Mouse (Mus musculus) myocyte (in vitro differentiated cells): Measurements from ENCODE around the gene Mcfd2. TPM values are rescaled to one million over a fixed set of nuclear protein-coding genes. Genes with fewer than 3 reads are reported as not detected.

Experiments
- H3K27me3 ChIP-seq: one replicate; pipeline ENCODE4 v1.6.1; 2011; ENCODE audit not compliant: control insufficient read depth, insufficient read depth, insufficient read length
- H3K36me3 ChIP-seq: one replicate; pipeline ENCODE4 v1.6.1; 2011; ENCODE audit not compliant: control insufficient read depth, insufficient read depth
- H3K4me2 ChIP-seq: one replicate; pipeline ENCODE4 v1.6.1; 2011; ENCODE audit warnings: low read depth, control low read depth
- H3K4me3 ChIP-seq: one replicate; pipeline ENCODE4 v1.5.1; 2011; ENCODE audit warnings: mild to moderate bottlenecking, control low read depth, moderate library complexity
- H3K79me2 ChIP-seq: one replicate; pipeline ENCODE4 v1.6.1; 2011; ENCODE audit not compliant: control insufficient read depth, insufficient read depth
- H3ac ChIP-seq: one replicate; pipeline ENCODE4 v1.6.1; 2011; ENCODE audit not compliant: control insufficient read depth, insufficient read length
- CEBPB ChIP-seq: IDR thresholded peaks from 2 replicates; pipeline ENCODE4 v1.6.1; 2011; ENCODE audit warnings: mild to moderate bottlenecking, moderate library complexity; ENCODE audit not compliant: poor library complexity, insufficient read depth, severe bottlenecking
- E2F4 ChIP-seq: IDR thresholded peaks from one replicate; pipeline ENCODE4 v1.6.1; 2011; ENCODE audit warnings: mild to moderate bottlenecking, control low read depth, moderate library complexity; ENCODE audit not compliant: insufficient read depth
- MAX ChIP-seq: IDR thresholded peaks from one replicate; pipeline ENCODE4 v1.6.1; 2011; ENCODE audit warnings: low read depth, mild to moderate bottlenecking, control low read depth
- MYOD1 ChIP-seq, 3 experiments: IDR thresholded peaks; one replicate each; pipeline ENCODE4 v1.6.1; 2011; ENCODE audit warnings: control low read depth in 2 of 3, low read depth in 2 of 3, mild to moderate bottlenecking in 2 of 3, moderate library complexity in 1 of 3; ENCODE audit not compliant: insufficient read length in 2 of 3, control insufficient read depth in 1 of 3
- MYOG ChIP-seq, 3 experiments: IDR thresholded peaks; one replicate each; pipeline ENCODE4 v1.6.1; 2011; ENCODE audit warnings: control low read depth in 2 of 3, low read depth in 2 of 3, mild to moderate bottlenecking in 2 of 3; ENCODE audit not compliant: insufficient read length in 2 of 3, control insufficient read depth in 1 of 3, insufficient read depth in 1 of 3
- POLR2A ChIP-seq: IDR thresholded peaks from one replicate; pipeline ENCODE4 v1.6.1; 2011; ENCODE audit warnings: low read depth, mild to moderate bottlenecking, control low read depth, moderate library complexity; ENCODE audit not compliant: insufficient read length
- POLR2AphosphoS2 ChIP-seq: IDR thresholded peaks from one replicate; pipeline ENCODE4 v1.6.1; 2011; ENCODE audit warnings: low read depth, control low read depth; ENCODE audit not compliant: insufficient read length
- REST ChIP-seq: IDR thresholded peaks from one replicate; pipeline ENCODE4 v1.6.1; 2011; ENCODE audit warnings: mild to moderate bottlenecking, control low read depth, moderate library complexity; ENCODE audit not compliant: insufficient read depth, insufficient read length
- SRF ChIP-seq: IDR thresholded peaks from one replicate; pipeline ENCODE4 v1.6.1; 2011; ENCODE audit warnings: low read depth; ENCODE audit not compliant: control insufficient read depth, insufficient read length
- TCF12 ChIP-seq: IDR thresholded peaks from one replicate; pipeline ENCODE4 v1.6.1; 2011; ENCODE audit warnings: mild to moderate bottlenecking, control low read depth; ENCODE audit not compliant: poor library complexity, insufficient read depth, severe bottlenecking
- TCF3 ChIP-seq: IDR thresholded peaks from one replicate; pipeline ENCODE4 v1.6.1; 2011; ENCODE audit warnings: low read depth, control low read depth; ENCODE audit not compliant: insufficient read length
- USF1 ChIP-seq: IDR thresholded peaks from one replicate; pipeline ENCODE4 v1.6.1; 2011; ENCODE audit warnings: low read depth, mild to moderate bottlenecking, control low read depth, moderate library complexity
- polyA plus RNA-seq: library from polyadenylated mRNA; unstranded; fragments of >200 nt; fragmentation: generic; extraction: Trizol; gene quantifications from one replicate; pipeline ENCODE4 v1.2.1, GENCODE M21; 2012; ENCODE audit warnings: missing spikeins

The Mcfd2 gene
- polyA plus RNA-seq, 1 experiment = 59.1 TPM

DNA sequence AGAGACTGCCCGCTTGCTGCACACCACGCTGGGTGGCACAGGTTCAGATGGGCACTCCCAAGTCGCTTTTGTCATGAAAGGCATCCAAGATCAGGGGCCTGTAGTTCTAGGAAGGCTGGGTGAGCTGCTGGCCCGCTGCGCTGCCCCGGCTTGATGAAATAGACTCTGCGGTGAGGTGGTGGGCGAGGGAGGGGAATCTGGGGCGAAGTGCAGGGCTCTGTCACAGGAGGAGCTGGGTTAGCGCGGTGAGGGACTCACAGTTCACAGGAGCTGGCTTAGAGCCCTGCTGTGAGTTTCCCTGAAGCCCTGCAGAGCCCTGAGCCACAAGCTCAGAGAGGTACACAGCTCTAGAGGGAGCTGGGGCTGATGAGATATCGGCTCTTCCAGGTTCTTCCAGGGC, 22.4 kb upstream of the Mcfd2 start:
- TF ChIP-seq E2F4 (no peak), MYOD1 (IDR thresholded peaks at IDR 0.05; ENCODE audit: control insufficient read depth in 1 of 3, insufficient read length in 2 of 3, low read depth in 2 of 3) (no peak), POLR2A (no peak), SRF (no peak), TCF12 (no peak), TCF3 (no peak), POLR2AphosphoS2 (no peak), USF1 (no peak), MYOG (IDR thresholded peaks at IDR 0.05; ENCODE audit: control insufficient read depth in 1 of 3, insufficient read depth in 1 of 3, insufficient read length in 2 of 3, low read depth in 2 of 3) (no peak), REST (no peak), MAX (no peak), CEBPB (no peak)
- H3K4me3 ChIP-seq = no peak overlapping the region
- H3K4me2 ChIP-seq = no peak overlapping the region
- H3K27me3 ChIP-seq = no peaks in the 10 kb centered on the region
- peaks cover 10% of the 10 kb centered on the region for H3K79me2 ChIP-seq
- no peaks in the 10 kb centered on the region for H3K36me3 ChIP-seq
- no peak overlapping the region for H3ac ChIP-seq

DNA sequence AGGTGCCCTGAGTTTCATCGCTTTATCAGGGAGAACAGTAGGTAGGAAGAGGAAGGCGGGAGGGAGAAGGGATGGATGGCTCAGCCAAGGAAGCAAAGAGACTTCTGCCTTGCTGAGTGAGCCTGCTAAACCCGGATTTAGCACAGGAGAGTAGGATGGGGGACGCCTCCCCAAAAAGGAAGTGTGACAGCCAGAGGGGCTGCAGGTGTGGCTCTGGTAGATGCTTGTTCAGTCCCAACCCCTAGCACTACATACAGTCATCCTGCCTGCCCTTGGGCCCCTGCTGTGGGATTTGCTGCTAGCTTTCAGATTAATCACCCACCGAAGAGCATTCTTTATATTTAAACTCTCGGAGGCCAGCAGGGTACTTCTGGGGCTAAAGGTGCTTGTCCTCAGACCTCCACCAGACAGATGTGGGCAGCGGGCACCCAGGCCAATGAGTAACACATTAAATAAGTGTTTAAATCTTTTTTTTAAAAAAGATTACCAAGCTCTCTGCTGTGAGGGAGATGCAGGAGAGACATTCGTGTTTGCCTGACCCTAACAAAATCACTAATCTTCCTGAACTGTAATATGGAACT, 21.6 kb upstream of the Mcfd2 start:
- Histone ChIP-seq H3ac (no peak overlapping the region), H3K27me3 (no peaks in the 10 kb centered on the region)

DNA sequence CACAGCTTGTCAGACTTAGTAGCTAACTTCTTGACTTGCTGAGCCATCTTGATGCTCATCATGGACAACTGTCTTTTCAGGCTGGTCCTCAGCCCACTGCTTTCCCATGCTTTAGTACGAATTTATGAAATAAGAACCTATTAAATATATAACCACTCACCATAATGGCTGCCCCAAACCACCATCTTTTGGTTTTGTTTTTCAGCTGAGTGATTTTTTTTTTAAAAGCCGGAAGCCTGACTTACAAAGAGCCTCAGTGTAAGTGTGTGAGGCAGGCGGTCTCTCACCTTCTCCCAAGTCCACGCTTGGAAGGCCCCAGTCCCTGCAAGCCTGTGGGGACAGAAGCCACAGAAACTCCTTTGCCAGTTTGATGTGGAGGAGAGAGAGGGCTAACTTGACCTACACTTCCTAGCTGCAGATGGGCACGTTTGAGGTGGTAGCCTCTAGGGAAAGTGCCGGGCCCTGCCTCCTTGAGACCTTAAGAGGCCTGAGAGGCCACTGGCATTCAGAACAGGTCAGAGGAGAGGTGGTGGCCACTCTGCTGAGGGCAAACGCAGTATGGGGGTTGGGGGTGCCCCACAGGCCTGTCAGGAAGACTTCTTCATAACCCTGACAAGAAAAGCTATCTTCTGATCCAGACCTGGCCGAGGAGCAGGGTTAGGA, 20.9 kb upstream of the Mcfd2 start:
- Histone ChIP-seq H3K27me3 (no peaks in the 10 kb centered on the region), H3K4me2 (no peak overlapping the region)

More for the DNA sequence above, 21.6 kb upstream of the Mcfd2 start:
- H3K36me3 ChIP-seq = no peaks in the 10 kb centered on the region
- H3K79me2 ChIP-seq = peaks cover 10% of the 10 kb centered on the region
- no peak for TF ChIP-seq MYOG (IDR thresholded peaks at IDR 0.05; ENCODE audit: control insufficient read depth in 1 of 3, insufficient read depth in 1 of 3, insufficient read length in 2 of 3, low read depth in 2 of 3)
- no peak for TF ChIP-seq CEBPB
- no peak for TF ChIP-seq TCF12
- no peak for TF ChIP-seq SRF
- no peak for TF ChIP-seq TCF3
- TF ChIP-seq USF1 = no peak
- no peak for TF ChIP-seq MYOD1 (IDR thresholded peaks at IDR 0.05; ENCODE audit: control insufficient read depth in 1 of 3, insufficient read length in 2 of 3, low read depth in 2 of 3)
- no peak for TF ChIP-seq E2F4
- no peak for TF ChIP-seq REST
- TF ChIP-seq MAX = no peak
- no peak for TF ChIP-seq POLR2AphosphoS2
- no peak for TF ChIP-seq POLR2A
- no peak overlapping the region for H3K4me3 ChIP-seq
- H3K4me2 ChIP-seq = no peak overlapping the region

DNA sequence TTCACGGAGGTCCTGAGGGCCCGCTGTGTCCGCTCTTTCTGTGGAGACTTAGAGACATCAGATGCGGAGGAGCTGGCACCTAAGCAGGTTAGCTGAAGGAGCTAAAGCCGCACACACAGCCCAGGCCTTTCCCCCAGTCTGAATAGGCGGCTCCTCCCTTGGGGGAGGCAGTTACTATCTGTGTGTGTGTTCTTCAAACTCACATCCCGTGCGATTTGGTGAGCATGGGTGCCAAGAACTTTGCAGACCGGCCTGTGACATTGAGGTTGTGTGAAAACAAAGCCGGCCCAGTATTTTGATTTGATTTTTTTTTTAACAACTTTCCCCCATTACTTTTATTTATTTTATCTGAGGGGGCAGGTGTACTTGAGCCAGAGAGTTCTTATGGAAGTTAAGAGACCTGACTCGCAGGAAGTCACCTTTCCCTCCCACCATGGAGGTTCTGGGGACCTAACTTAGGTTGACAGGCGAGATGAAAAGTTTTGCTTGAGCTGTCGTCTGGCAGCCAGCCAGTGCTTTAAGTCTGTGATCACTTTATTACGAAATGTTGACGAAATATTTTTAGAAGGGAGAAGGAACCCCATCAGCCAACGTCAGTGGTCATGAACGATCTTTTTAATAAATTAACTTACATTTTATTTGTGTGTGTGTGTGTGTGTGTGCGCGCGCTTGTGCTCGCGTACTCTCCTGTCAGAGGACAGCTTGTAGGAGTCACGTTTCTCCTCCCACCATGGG, 20.2 kb upstream of the Mcfd2 start:
- no peak overlapping the region for H3K4me2 ChIP-seq
- no peaks in the 10 kb centered on the region for H3K36me3 ChIP-seq
- no peak overlapping the region for H3K4me3 ChIP-seq
- peaks cover 10% of the 10 kb centered on the region for H3K79me2 ChIP-seq
- H3K27me3 ChIP-seq = no peaks in the 10 kb centered on the region
- no peak for TF ChIP-seq POLR2AphosphoS2
- TF ChIP-seq MAX = no peak
- no peak for TF ChIP-seq TCF3
- TF ChIP-seq TCF12 = no peak
- no peak for TF ChIP-seq USF1
- no peak for TF ChIP-seq MYOD1 (IDR thresholded peaks at IDR 0.05; ENCODE audit: control insufficient read depth in 1 of 3, insufficient read length in 2 of 3, low read depth in 2 of 3)
- TF ChIP-seq E2F4 = no peak
- no peak for TF ChIP-seq SRF
- TF ChIP-seq POLR2A = no peak
- no peak for TF ChIP-seq MYOG (IDR thresholded peaks at IDR 0.05; ENCODE audit: control insufficient read depth in 1 of 3, insufficient read depth in 1 of 3, insufficient read length in 2 of 3, low read depth in 2 of 3)
- no peak for TF ChIP-seq CEBPB
- TF ChIP-seq REST = no peak
- no peak overlapping the region for H3ac ChIP-seq

More for the DNA sequence above, 20.9 kb upstream of the Mcfd2 start:
- TF ChIP-seq E2F4 (no peak), CEBPB (no peak), SRF (no peak), TCF3 (no peak), USF1 (no peak), POLR2A (no peak), POLR2AphosphoS2 (no peak), TCF12 (no peak), REST (no peak), MAX (no peak), MYOD1 (IDR thresholded peaks at IDR 0.05; ENCODE audit: control insufficient read depth in 1 of 3, insufficient read length in 2 of 3, low read depth in 2 of 3) (no peak), MYOG (IDR thresholded peaks at IDR 0.05; ENCODE audit: control insufficient read depth in 1 of 3, insufficient read depth in 1 of 3, insufficient read length in 2 of 3, low read depth in 2 of 3) (no peak)
- peaks cover 10% of the 10 kb centered on the region for H3K79me2 ChIP-seq
- H3ac ChIP-seq = no peak overlapping the region
- no peak overlapping the region for H3K4me3 ChIP-seq
- H3K36me3 ChIP-seq = no peaks in the 10 kb centered on the region
